Mouse (Mus musculus): Measurements from ENCODE around the gene Tril. TPM values are rescaled to one million over a fixed set of nuclear protein-coding genes. Genes with fewer than 3 reads are reported as not detected.

The Tril gene
- 9.8 and 9.9 TPM in 2 replicates for polyA plus RNA-seq (2012; rRNA removed)

GRCm38 (mm10) chr6:53820486-53820985 is at the start of gene Tril:
Gene Tril (minus strand): TSS chr6:53820830.

Other genes with a start within 250 kb of the Tril start
- gene Cpvl, start 157.8 kb upstream of the Tril start, polyA plus RNA-seq (2012; rRNA removed) = not detected in 2 replicates
- 39.3 and 41.1 TPM in 2 replicates for gene Chn2, start 218.7 kb upstream of the Tril start, polyA plus RNA-seq (2012; rRNA removed)